Mouse (Mus musculus): Measurements from ENCODE around the gene Tmc2. TPM values are rescaled to one million over a fixed set of nuclear protein-coding genes. Genes with fewer than 3 reads are reported as not detected.

The Tmc2 gene
- not detected in 2 replicates for polyA plus RNA-seq (2021; fragmentation: Nextera tagmentation)
- long read RNA-seq, experiment 1, result 0 reads
- long read RNA-seq, experiment 2, result 0 reads

GRCm38 (mm10) chr2:130194894-130195293, at the start of gene Tmc2:
TSS of gene Tmc2 (plus strand) at chr2:130195194.

GRCm38 (mm10) chr2:130178706-130179506, 16.1 kb upstream of the Tmc2 start, which contains the start of gene Snrpb:
TSS of gene Snrpb (minus strand) at chr2:130179403.

GRCm38 (mm10) chr2:130274149-130274861, 79.3 kb downstream of the Tmc2 start, which contains the start of gene Nop56:
TSS of gene Nop56 (plus strand) at chr2:130274430.

GRCm38 (mm10) chr2:130283854-130284654, 89.1 kb downstream of the Tmc2 start, which contains the start of gene Idh3b:
TSS of gene Idh3b (minus strand) at chr2:130284547.

GRCm38 (mm10) chr2:130294936-130295277, 99.9 kb downstream of the Tmc2 start, which contains the start of gene Ebf4:
TSS of gene Ebf4 (plus strand) at chr2:130295169.

Other genes with a start within 250 kb of the Tmc2 start
- gene Tgm3, start 182.8 kb upstream of the Tmc2 start, polyA plus RNA-seq (2021; fragmentation: Nextera tagmentation), result 0.04 and 0.11 TPM in 2 replicates
- not detected in 2 replicates for gene Tgm6, start 82.8 kb upstream of the Tmc2 start, polyA plus RNA-seq (2021; fragmentation: Nextera tagmentation)
- gene Snrpb, start 15.8 kb upstream of the Tmc2 start, polyA plus RNA-seq (2021; fragmentation: Nextera tagmentation), result 240 and 241 TPM in 2 replicates
- 71.9 and 82.8 TPM in 2 replicates for gene Nop56, start 79.2 kb downstream of the Tmc2 start, polyA plus RNA-seq (2021; fragmentation: Nextera tagmentation)
- gene Idh3b, start 89.4 kb downstream of the Tmc2 start, polyA plus RNA-seq (2021; fragmentation: Nextera tagmentation), result 391 and 393 TPM in 2 replicates
- 0.77 and 1.0 TPM in 2 replicates for gene Ebf4, start 100.0 kb downstream of the Tmc2 start, polyA plus RNA-seq (2021; fragmentation: Nextera tagmentation)
- gene Cpxm1, start 202.4 kb downstream of the Tmc2 start, polyA plus RNA-seq (2021; fragmentation: Nextera tagmentation), result 3.4 and 4.6 TPM in 2 replicates
- gene Gm28372, start 210.0 kb downstream of the Tmc2 start, polyA plus RNA-seq (2021; fragmentation: Nextera tagmentation), result not detected in 2 replicates
- not detected in 2 replicates for gene 1700020A23Rik, start 210.1 kb downstream of the Tmc2 start, polyA plus RNA-seq (2021; fragmentation: Nextera tagmentation)
- not detected in 2 replicates for gene Tmem239, start 211.3 kb downstream of the Tmc2 start, polyA plus RNA-seq (2021; fragmentation: Nextera tagmentation)
- 38.8 and 40.9 TPM in 2 replicates for gene Vps16, start 229.1 kb downstream of the Tmc2 start, polyA plus RNA-seq (2021; fragmentation: Nextera tagmentation)
- 8.1 and 9.5 TPM in 2 replicates for gene Pced1a, start 229.5 kb downstream of the Tmc2 start, polyA plus RNA-seq (2021; fragmentation: Nextera tagmentation)

Data from layer of hippocampus, adult 6 months (tissue).